Mouse (Mus musculus) forebrain, embryonic 11.5 days (tissue): Measurements from ENCODE around the gene Gps2. TPM values are rescaled to one million over a fixed set of nuclear protein-coding genes. Genes with fewer than 3 reads are reported as not detected.
A peak's percentile ranks its signal among the peaks of the same experiment; 100 is the strongest.

ENCODE experiments used
- ATAC-seq: fragments of 200-750 bp; cut with Nextera tagmentation; replicated peaks from 2 replicates; pipeline ENCODE4 v1.8.0; 2017; ENCODE audit warnings: moderate TSS enrichment; ENCODE audit not compliant: low FRiP score
- DNase-seq: peaks from one replicate; pipeline ENCODE4 v3.0.0-alpha.2; 2017; ENCODE audit warnings: low spot score
- H3K27ac ChIP-seq: fragments of 300-500 bp; sonication (generic); 2 replicates; pipeline ENCODE4 v1.5.1; 2014; ENCODE audit warnings: low read depth, low read length
- H3K27me3 ChIP-seq: fragments of 300-500 bp; sonication (generic); 2 replicates; pipeline ENCODE4 v1.6.1; 2014; ENCODE audit warnings: mild to moderate bottlenecking, low read length, mixed read lengths; ENCODE audit not compliant: control insufficient read depth, insufficient read depth
- H3K36me3 ChIP-seq: fragments of 300-500 bp; sonication (generic); 2 replicates; pipeline ENCODE4 v1.6.1; 2014; ENCODE audit warnings: mild to moderate bottlenecking, low read length, moderate library complexity, mixed read lengths; ENCODE audit not compliant: control insufficient read depth, insufficient read depth
- H3K4me1 ChIP-seq: fragments of 300-500 bp; sonication (generic); replicated peaks from 2 replicates; pipeline ENCODE4 v1.6.1; 2014; ENCODE audit warnings: low read length, mixed read lengths; ENCODE audit not compliant: control insufficient read depth, insufficient read depth
- H3K4me2 ChIP-seq: fragments of 300-500 bp; sonication (generic); 2 replicates; pipeline ENCODE4 v1.6.1; 2014; ENCODE audit warnings: low read depth, mild to moderate bottlenecking, low read length, moderate library complexity, mixed read lengths; ENCODE audit not compliant: severe bottlenecking
- H3K4me3 ChIP-seq: fragments of 300-500 bp; sonication (generic); 2 replicates; pipeline ENCODE4 v1.5.1; 2014; ENCODE audit warnings: low read depth, low read length
- H3K9ac ChIP-seq: fragments of 300-500 bp; sonication (generic); 2 replicates; pipeline ENCODE4 v1.6.1; 2014; ENCODE audit warnings: low read length
- H3K9me3 ChIP-seq: fragments of 300-500 bp; sonication (generic); 2 replicates; pipeline ENCODE4 v1.6.1; 2016; ENCODE audit warnings: low read length, mixed read lengths; ENCODE audit not compliant: control insufficient read depth
- WGBS: fragments of 180-500 bp; shearing (Covaris S2); extraction: QIAGEN DNeasy Blood & Tissue Kit; methylation state at CpG from one replicate; pipeline ENCODE4 v1.1.7; 2014; 5-methylcytosine and 5-hydroxymethylcytosine counted together
- polyA plus RNA-seq: library from polyadenylated mRNA; unstranded; fragments of >200 nt; fragmentation: Nextera tagmentation; extraction: Ambion mirVana; gene quantifications from 2 replicates; pipeline ENCODE4 v1.2.1, GENCODE M21; 2014

The Gps2 gene
- polyA plus RNA-seq, 1 experiment from 2014 or later: 99.2 TPM

DNA sequence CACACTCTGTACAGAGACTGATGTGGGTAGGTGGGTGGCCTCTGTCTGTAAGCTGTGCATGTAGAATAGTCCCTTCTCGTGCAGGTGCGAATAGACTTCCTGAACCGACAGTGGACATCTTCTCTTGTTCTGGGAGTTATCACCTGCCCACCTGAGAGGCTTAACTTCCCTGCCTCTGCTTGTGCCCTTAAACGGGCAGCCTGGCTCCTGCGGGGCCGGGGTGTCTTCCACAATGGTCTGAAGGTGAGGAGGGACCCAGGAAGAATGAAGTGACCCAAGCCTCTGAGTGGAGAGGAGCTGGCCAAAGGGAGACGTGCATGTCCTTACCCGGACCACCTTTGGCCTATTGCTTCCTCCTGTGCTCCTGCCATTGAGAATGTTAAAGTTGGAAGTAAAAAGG is 3.5 kb upstream of the Gps2 start:
- no peak overlapping the region for H3K4me3 ChIP-seq
- H3K4me2 ChIP-seq: no peak overlapping the region
- WGBS: 95% methylated on average over 8 of the region's 8 CpGs
- peaks cover 11% of the 10 kb centered on the region for H3K4me1 ChIP-seq
- DNase-seq (no peak), ATAC-seq (no peak)
- H3K9ac ChIP-seq: no peak overlapping the region
- H3K36me3 ChIP-seq: peaks cover 42% of the 10 kb centered on the region
- no peaks in the 10 kb centered on the region for H3K27me3 ChIP-seq
- no peak overlapping the region for H3K27ac ChIP-seq
- H3K9me3 ChIP-seq: no peaks in the 10 kb centered on the region

- Histone ChIP-seq H3K9ac (no peak overlapping the region), H3K36me3 (peaks cover 42% of the 10 kb centered on the region), H3K27ac (no peak overlapping the region), H3K9me3 (no peaks in the 10 kb centered on the region), H3K4me1 (peaks cover 15% of the 10 kb centered on the region), H3K27me3 (no peaks in the 10 kb centered on the region), H3K4me2 (no peak overlapping the region), H3K4me3 (no peak overlapping the region; the same call in 1 of the 2 replicates)
- ATAC-seq: no peak
- DNase-seq: no peak
- WGBS: 91% methylated on average over 17 of the region's 17 CpGs
Observed at GRCm38 (mm10) chr11:69910781-69911560, 2.7 kb upstream of the Gps2 start.

DNA sequence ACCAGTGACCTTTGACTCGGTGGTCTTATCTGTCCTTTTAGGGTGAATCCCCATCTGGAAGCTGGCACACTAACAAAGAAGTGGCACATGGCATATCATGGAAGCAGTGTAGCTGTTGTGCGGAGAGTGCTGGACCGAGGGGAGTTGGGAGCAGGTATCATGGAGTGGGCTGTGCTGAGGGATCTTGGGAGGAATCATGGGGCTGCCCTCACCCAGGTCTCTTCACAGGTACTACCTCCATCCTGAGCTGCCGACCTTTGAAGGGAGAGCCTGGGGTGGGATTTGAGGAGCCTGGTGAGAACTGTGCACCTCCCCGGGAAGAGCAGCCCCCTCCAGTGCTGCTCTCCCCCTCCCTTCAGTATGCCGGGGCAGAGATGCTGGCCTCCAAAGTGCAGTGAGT is 2.0 kb upstream of the Gps2 start:
- Histone ChIP-seq H3K4me1 (peaks cover 18% of the 10 kb centered on the region), H3K9ac (no peak overlapping the region), H3K9me3 (no peaks in the 10 kb centered on the region), H3K27ac (no peak overlapping the region), H3K4me2 (no peak overlapping the region), H3K4me3 (no peak overlapping the region), H3K36me3 (peaks cover 42% of the 10 kb centered on the region), H3K27me3 (no peaks in the 10 kb centered on the region)
- no peak for DNase-seq
- no peak for ATAC-seq
- WGBS: 86% methylated on average over 6 of the region's 6 CpGs

- H3K27ac ChIP-seq: no peak overlapping the region
- DNase-seq (no peak), ATAC-seq (0 out of 2 replicates have a peak, but pooled peaks have one; percentile 11)
- peak overlapping the region; percentile 89 for H3K9ac ChIP-seq
- no peaks in the 10 kb centered on the region for H3K27me3 ChIP-seq
- peaks cover 42% of the 10 kb centered on the region for H3K36me3 ChIP-seq
- H3K4me3 ChIP-seq: peak overlapping the region; percentile 91
- peaks cover 18% of the 10 kb centered on the region for H3K4me1 ChIP-seq
- H3K4me2 ChIP-seq: peak overlapping the region; percentile 99
- 79% methylated on average over 15 of the region's 15 CpGs for WGBS
- no peaks in the 10 kb centered on the region for H3K9me3 ChIP-seq
Observed at GRCm38 (mm10) chr11:69912716-69913530, 765 bp upstream of the Gps2 start.

DNA sequence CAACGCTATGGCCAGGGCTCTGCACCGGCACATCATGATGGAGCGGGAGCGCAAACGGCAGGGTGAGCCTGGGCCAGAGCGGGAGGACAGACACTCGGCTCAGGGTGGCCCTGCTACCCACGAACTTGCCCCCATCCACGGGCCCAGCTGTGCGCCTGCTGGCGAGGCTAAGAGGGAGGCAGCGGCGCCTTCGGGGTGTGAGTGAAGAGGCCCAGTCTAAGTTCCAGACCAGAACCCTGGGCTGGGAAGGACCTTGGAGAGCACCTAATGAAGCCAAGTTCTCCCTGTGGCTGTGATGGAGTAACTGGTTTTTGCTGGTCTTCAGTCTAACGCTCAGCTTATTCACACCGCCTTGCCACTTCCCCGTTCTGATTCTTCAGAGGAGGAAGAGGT is 680 bp downstream of the Gps2 start:
- no peak for DNase-seq
- no peak for ATAC-seq
- peak overlapping the region; percentile 91 for H3K4me3 ChIP-seq
- peak overlapping the region; percentile 69 for H3K27ac ChIP-seq
- H3K4me2 ChIP-seq: peak overlapping the region; percentile 99
- H3K4me1 ChIP-seq: peaks cover 25% of the 10 kb centered on the region
- H3K9me3 ChIP-seq: no peaks in the 10 kb centered on the region
- WGBS: 4% methylated on average over 17 of the region's 17 CpGs
- peaks cover 29% of the 10 kb centered on the region for H3K36me3 ChIP-seq
- no peaks in the 10 kb centered on the region for H3K27me3 ChIP-seq
- H3K9ac ChIP-seq: peak overlapping the region; percentile 89

DNA sequence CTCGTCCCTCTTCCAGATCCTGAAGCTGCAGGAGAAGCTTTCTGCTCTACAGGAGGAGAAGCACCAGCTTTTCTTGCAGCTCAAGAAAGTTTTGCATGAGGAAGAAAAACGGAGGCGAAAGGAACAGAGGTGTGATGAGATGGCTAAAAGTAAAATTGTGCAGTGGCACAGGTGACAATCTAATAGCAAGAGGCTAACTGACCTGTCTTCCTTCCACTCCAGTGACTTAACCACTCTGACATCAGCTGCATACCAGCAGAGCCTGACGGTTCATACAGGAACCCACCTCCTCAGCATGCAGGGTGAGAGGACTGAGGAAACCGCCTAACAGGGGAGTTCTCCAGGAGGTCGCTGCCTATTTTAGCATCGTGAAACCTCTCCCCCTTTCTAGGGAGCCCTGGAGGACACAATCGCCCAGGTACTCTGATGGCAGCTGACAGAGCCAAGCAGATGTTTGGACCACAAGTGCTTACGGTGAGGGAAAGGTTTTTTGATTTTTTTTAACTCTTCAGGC is 1.3 kb downstream of the Gps2 start:
- WGBS: 41% methylated on average over 9 of the region's 9 CpGs
- H3K9me3 ChIP-seq: no peaks in the 10 kb centered on the region
- H3K27me3 ChIP-seq: no peaks in the 10 kb centered on the region
- peak overlapping the region; percentile 89 for H3K9ac ChIP-seq
- no peak overlapping the region for H3K27ac ChIP-seq
- peaks cover 29% of the 10 kb centered on the region for H3K4me1 ChIP-seq
- peaks cover 25% of the 10 kb centered on the region for H3K36me3 ChIP-seq
- DNase-seq: no peak
- H3K4me2 ChIP-seq: peak overlapping the region; percentile 99
- ATAC-seq: no peak
- H3K4me3 ChIP-seq: peak overlapping the region; percentile 91

DNA sequence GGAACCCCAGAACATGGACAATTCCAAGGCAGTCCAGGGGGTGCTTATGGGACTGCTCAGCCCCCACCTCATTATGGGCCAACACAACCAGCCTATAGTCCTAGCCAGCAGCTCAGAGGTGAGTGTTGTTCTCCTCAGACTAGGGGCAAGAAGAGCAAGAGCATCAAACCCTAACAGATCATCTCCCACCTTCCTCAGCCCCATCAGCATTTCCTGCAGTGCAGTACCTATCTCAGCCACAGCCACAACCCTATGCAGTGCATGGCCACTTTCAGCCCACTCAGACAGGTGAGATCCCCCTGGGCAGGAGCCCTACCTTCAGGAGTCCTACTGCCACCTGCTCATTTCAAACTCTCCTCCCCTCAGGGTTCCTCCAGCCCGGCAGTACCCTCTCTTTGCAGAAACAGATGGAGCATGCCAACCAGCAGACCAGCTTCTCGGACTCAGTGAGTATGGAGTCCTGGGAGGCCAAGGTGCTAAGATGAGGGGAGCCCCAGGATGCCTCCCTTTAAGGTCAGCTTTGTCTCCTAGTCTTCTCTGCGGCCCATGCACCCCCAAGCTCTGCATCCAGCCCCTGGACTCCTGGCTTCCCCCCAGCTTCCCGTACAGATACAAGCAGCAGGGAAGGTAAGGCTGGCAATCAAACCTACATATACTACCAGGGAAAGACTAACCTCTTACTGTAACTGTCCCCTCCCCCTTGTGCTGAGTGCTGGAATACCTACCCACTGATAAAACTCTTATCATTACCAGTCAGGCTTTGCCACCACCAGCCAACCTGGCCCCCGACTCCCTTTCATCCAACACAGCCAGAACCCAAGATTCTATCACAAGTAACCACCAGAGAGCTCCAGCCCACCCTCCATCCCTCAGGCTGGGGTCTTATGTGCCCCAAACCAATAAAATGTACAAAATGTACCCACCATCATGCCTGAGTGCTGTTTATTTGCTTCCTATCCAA is 2.3 kb downstream of the Gps2 start:
- whole genome bisulfite sequencing: 75% methylated on average over 5 of the region's 5 CpGs
- Histone ChIP-seq H3K27ac (no peak overlapping the region), H3K4me2 (peak overlapping the region; percentile 26; the same call in 1 of the 2 replicates), H3K4me1 (peaks cover 29% of the 10 kb centered on the region), H3K4me3 (no peak overlapping the region), H3K9ac (0 out of 2 replicates have a peak overlapping the region, but pooled peaks have one; percentile 12), H3K36me3 (peaks cover 25% of the 10 kb centered on the region), H3K27me3 (no peaks in the 10 kb centered on the region), H3K9me3 (no peaks in the 10 kb centered on the region)
- no peak for ATAC-seq
- no peak for DNase-seq
